Mouse (Mus musculus): ENCODE results near the gene Adcy1.

Gene Adcy1

DNA sequence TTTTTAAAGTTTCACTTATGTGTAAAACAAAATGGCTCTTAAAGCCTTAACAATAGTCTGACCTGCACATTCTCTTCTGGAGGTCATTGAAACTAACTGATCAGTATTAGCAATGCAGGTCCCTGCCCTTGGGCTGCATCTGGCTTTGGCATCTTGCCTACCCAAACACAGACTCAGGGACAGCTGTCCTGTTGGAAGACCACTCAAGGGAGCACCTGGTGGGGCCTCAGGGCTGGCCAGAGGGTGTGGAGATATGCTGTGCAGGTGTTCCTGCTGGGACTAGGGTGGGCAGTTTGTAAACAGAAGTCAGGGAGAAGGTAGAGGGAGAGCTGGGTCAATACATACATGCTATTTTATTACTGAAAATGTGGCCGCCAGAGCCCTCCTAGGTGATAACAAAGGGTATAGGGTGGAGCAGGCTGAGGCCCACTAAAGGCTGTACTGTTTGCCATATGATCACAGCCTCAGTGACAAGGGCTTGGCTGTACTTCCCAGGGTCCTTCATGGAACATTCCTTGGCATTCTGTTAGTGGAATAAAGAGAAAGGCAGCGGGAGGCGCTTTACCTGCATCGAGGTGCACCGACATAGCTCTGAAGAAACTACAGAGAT lies 73.1 kb downstream of the Adcy1 start:
- no peak for DNase-seq (ENCODE audit: low spot score)

DNA sequence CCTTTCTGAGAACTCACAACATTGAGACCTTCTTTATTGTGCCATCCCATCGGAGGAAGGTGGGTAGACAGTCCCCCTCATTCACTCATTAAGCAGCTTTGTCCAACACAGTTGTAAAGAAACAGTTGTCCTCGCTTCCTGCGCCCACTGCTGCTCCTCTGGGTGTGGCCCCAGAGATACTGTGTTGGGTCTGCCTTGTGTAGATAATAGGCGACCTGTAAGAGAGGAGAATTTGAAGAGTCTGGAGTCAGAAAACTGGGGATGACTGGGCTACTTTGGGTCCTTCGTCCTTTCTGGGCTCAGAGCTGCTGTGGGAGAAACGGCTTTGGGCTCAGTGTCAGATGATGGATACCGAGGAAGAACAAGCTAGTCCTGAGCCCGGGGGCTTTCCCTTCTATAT lies 75.1 kb downstream of the Adcy1 start:
- no peak for DNase-seq (ENCODE audit: low spot score)

DNA sequence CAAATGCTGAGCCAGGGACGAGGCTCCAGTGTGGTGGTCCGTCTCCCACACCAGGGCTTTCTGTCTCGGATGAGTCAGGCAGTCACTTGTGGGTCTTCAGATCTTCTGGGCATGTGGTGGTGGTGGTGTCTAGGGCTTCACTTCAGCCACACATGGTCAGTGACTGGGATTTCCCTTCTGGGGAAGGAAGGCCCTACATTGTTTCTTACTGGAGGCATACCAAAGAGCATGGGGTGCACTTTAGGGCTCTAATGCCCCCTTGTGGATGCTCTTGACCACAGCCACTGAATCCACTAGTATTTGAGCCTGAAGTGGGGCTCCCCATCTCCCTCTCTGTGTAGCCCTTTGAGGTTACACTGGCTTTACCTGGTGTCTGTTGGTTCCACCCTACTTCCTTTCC lies 77.2 kb downstream of the Adcy1 start:
- DNase-seq (ENCODE audit: low spot score), result no peak

DNA sequence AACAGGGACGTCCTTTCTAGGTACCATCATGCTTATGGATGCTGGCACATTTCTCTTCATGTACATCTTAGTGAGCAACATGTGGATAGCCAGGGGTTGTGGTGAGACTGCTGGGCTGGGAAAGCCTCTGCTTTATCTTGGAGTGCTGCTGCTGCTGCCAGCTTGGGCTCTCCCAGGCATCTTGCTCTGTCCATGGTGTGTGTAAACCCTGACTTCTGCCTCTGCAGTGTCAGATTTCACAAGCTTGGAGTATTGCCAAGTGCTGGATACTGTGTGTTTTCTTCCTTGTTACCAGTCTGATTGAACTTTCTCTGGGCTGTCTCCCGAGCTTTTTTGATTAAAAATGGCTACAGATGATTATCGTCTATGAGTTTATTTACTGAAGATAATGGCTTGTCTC lies 79.4 kb downstream of the Adcy1 start:
- DNase-seq (ENCODE audit: low spot score), result peak; percentile 39

DNA sequence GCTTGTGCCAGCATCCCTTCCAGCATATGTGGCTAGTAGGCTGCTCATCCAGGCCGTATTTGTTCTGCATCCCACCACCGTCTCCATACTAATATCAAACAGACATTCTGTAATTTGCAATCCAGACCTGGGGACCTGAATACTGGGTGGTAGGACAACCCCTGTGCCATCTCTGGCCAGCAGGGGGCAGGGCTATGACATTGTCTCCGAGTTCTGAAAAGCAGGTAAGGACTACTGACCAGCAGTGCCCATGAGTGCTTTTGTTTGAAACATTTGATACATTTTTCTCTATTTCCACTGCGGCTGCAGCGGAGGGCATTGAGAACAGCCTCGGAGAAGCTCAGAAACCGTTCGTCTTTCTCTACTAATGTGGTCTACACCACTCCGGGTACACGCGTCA lies 81.1 kb downstream of the Adcy1 start:
- DNase-seq (ENCODE audit: low spot score), result no peak

DNA sequence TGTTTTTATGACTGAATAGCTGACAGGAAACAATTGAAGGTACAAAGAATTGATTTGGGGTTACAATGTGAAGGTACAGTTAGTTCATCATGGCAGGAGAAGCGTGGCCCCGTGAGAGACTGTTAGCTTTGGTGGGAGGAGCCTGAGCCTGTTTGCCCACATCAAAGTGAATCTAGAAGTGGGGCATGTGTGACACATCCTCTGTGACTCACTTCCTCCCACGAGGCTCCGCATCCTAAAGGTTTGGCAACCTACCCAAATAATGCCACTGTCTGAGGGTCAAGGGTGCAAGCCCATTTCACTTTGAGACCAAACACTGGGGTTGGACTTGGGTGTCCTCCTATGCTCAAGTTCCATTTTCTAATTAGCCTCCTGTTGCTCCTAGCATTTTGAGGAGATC lies 81.9 kb downstream of the Adcy1 start:
- DNase-seq (ENCODE audit: low spot score), result no peak

DNA sequence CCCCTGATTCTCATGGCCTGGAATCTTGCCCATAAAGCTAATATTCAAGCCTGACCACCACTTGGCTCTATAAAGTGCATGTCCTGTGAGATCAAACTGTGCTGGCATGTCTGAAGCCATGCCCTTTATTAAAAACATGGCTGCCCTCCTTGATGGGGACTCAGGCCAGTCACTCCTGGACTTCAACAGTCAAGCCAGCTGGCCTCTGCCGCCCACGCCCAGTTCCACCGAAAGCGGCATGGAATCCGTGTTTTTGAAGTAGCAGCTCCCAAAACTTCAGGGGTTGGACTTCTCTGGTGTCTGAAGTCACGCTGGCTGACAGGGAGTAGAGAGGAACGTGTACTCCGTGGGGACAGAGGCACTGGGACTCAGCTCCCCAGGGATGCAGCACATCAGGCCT lies 84.2 kb downstream of the Adcy1 start:
- no peak for DNase-seq (ENCODE audit: low spot score)

DNA sequence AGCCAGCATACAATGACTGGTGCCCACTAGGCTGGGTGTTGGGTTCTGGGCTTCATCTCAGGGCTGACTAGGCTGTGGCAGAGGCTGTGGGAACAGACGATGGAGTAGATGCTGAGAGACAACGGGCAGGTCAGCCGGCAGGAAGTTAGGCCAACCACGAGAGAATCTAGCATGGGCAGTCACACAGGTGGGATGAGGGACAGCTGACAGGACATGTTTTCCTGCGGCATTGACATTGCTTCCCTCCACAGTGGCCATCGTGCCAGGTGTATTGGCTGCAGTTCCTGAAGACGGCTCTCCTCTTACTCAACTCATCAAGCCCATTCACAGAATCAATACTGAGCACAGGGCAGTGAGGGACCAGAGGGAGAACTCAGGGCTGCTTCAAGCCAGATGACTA lies 84.7 kb downstream of the Adcy1 start:
- DNase-seq (ENCODE audit: low spot score), result no peak

DNA sequence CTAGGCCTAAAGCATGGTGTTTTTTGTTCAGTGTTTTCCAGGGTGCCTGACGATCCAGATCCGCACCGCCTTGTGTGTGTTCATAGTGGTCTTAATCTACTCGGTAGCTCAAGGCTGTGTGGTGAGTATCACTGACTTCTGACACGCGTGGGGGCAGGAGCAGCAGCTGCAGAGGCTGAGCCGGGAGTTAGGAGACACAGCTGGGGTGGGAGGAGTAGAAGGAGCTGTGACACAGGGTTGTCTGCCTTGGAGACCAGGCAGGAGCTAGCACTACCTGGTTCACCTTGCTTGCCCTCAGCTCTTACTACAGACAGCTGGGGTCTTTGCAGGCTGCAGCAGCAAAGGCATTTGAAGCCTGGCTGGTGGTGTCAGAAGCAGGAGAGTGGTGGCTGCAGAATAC lies 86.2 kb downstream of the Adcy1 start:
- DNase-seq (ENCODE audit: low spot score), result no peak

DNA sequence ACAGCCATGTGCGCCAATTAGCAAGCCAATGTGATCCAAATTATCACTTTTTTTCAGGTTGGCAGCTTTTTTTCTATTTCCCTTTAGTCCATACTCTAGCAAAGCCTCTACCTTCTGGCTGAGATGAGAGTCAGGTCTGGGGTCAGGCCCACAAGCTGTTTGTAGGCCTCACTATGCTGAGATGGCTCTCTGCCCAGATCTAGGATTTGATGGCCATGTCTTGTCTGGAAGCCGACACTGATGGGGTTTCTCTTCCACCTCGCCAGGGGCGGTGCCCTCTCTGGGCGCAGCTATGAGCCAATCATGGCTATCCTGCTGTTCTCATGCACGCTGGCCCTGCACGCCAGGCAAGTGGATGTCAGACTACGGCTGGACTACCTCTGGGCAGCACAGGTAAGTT lies 87.2 kb downstream of the Adcy1 start:
- no peak for DNase-seq (ENCODE audit: low spot score)

DNA sequence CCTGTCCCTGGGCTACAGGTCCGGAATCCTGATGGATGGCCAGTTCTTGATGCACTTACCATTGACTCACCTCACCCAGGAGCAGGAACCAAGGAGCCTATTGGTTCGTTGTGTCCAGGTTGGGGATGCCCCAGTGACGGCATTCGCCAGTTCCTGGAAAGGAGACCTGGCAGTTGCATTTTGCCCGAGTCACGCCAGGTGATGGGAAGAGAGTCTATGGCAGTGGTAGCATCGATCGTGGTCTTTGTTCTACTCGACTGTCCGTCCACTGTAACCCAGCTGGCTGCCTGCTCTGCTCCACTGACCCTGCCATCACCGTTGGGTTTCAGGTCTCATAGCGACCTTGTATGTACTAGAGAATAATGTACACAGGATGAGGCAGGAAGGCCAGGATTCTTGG lies 89.1 kb downstream of the Adcy1 start:
- no peak for DNase-seq (ENCODE audit: low spot score)

DNA sequence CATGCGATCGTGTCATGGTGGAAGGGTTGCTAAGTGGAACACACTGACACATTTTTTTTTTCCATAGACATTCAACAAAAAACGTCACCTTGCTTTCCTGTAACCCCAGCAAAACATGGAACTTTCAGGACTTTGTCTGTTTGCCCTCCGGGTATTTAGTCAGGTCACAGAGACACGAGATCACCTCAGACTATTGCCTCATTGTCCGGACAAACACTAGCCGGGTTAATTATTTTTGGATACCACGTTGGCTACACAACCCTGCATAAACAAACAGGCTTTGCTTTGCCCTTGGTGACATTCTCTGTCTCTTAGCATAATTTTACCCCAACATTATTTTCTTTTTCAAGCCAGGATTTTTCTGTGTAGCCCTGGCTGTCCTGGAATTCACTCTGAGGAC lies 89.8 kb downstream of the Adcy1 start:
- DNase-seq (ENCODE audit: low spot score), result no peak

DNA sequence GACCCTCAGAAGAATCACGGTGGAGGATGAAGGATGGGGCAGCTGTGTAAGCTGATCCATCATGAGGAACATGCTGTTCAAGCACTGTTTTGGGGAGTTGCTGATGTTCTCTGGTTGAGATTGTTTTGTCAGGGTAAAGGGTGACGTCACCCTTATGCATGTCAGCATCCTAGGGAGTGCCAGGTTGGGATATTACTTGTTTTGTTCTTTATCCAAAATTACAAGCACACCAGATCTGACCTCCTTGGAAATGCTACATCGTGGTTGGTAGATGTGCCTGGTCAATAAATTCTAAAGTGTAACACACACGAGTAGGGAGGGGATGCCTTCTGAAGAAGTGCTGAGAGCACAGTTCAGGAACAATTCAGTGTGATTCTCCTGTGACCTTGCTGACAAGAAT lies 93.1 kb downstream of the Adcy1 start:
- DNase-seq (ENCODE audit: low spot score), result no peak

DNA sequence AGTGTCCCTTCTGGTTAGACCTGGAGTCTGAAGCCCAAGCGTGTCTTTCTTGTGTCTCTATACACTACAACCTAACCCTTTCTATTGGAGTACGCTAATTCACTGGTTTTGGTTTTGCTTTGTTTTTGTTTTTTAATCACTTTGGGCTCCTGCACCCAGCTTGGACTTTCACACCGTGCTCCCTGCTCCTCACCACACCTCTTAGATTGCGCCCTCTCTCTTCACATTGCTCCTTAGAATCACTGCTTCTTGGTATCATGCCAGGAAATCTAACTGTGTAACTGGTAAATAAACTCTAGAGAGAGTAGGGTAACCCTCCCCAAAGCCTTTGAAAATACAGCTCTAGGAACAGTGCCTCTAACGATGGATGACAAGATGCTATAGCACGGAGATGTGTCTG lies 94.9 kb downstream of the Adcy1 start:
- no peak for DNase-seq (ENCODE audit: low spot score)

DNA sequence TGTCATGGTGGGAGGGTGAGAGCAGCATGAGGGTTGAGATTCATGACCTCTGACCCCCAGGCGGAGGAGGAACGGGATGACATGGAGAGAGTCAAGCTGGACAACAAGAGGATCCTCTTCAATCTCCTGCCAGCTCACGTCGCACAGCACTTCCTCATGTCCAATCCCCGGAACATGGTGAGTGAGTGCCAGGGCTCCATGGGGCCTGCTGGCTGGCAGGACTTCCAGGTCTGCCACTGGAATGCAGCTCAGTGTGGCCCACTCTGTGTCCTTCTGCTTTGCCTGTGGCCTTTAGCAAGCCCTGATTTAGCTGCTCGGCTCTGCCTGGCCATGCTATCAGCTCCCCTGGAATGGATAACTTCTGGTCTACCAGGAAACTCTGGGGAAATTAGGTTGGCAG lies 96.9 kb downstream of the Adcy1 start:
- no peak for DNase-seq (ENCODE audit: low spot score)

DNA sequence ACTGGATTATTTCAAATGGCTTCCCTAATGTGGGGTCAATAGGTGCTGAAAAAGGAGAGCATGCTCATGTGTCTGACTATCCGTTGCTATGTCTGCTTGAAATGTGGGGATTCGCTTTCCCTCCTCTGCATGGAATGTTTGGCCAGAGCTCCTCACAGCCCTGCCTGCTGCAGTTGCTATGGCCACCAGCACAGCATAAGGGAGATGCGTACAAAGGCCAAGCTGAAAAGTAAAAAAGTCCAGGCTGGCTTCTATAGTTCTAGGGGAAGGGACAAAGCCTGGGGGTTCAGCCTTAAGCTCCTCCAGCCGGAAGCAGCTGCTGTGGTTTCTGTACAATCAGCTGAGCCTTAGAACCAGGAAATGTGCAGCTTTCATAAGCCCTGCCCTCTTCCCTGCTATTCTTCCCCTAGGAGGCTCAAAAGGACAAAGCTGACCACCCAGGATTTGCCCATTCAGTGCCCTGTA lies 97.4 kb downstream of the Adcy1 start:
- DNase-seq (ENCODE audit: low spot score), result no peak

DNA sequence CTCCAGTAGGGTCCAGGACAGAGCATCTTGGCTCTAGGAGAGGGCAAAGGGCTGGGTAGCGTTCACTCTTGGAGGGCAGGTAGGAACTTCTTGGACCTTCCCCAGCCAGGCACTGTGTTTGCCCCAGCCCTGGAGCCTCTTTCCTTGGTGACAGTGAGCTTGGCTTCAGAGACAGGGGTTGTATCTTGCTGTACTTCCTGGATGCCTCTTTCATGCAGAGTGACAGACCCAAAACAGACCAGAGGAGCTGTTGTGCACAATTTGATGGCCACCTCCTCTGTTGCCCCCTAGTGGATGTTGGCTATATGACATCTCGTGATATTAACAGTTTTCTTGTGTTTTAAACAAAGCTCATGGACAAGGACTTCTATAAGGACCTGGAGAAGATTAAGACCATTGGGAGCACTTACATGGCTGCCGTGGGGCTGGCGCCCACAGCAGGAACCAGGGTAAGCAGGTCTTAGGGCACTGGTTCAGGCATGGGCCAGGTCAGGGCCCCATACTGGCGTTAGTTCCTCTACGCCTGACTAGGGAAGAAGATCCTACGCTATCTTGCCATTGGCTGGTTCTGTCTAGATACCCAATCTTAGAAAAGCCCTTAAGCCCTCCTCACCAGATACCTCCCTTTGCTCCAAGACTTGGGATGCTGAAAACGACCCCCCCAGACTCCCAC lies 98.3 kb downstream of the Adcy1 start:
- DNase-seq (ENCODE audit: low spot score), result no peak

DNA sequence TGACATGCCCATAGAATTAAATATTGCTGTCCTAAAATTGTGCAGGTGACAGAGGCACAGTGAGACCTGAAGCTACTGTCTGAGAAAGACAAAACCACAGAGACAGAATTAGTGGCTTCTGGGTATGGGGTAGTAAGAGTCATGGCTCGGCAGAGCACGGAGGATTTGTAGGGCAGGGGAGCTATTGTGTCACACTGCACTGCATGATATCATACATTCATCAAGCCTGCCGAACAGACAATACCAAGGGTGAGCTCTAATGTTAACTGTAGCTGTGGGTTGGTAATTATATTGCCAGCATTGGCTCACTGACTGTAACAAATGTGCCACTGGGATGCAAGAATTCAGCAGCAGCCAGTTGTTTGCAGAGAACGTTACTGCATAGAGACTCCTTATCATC lies 101.1 kb downstream of the Adcy1 start:
- DNase-seq (ENCODE audit: low spot score), result no peak

DNA sequence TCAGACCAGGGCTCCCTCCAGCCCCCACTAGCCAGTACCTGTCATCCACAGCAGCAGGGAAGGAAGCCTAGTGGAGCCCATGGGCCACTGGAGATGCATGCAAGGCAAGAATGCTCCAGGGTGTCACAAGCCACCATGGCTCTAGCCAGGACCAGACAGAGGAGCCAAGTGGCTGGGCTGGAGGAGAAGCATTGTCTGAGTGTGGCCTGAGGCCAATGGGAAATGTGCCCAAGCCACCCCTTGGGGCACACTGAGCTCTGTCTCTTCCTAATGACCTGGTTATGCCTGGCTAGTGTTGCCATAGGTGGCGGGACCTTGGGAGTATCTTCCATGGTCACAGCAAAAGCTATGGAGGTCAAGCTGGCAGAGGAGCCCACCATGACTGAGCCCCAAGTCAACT lies 106.4 kb downstream of the Adcy1 start:
- DNase-seq (ENCODE audit: low spot score), result no peak

DNA sequence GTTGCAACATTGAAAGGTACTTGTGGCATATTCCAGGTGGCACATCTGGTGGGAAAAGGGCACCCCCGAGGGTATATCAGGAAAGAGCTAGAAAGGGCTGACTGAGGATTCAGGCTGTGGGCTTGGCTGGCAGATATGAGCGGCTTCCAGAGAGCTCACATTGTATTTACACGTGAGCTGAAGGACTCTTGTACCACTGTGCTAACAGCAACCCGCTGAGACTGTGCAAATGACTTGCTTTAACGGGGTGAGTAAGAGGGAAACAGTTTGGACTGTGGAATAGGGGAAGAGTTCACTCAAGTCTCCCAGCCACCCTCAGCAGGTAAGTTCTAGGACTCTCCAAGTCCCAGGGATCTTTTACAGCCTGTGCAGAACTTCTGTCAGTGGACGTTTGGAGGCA lies 110.4 kb downstream of the Adcy1 start:
- no peak for DNase-seq (ENCODE audit: low spot score)

DNA sequence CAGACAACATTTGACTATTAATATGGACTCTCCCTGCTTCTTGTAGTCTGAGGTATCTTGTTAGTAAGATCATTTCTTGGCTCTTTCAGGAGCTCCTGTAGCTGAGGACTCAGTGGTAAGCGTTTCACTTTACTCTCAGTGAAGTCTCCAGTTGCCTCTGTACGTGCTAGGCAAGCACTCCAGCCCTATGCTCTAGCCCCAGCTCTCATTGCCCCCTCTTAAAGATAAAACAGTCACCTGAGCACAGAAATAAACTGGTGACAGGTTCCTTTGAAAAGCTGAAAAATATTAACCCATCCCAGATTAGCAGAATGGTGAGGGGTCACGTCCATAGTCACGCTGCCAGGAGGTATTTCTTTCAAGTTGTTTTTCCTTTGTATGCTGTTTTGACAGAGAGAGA lies 115.4 kb downstream of the Adcy1 start:
- DNase-seq (ENCODE audit: low spot score), result no peak

DNA sequence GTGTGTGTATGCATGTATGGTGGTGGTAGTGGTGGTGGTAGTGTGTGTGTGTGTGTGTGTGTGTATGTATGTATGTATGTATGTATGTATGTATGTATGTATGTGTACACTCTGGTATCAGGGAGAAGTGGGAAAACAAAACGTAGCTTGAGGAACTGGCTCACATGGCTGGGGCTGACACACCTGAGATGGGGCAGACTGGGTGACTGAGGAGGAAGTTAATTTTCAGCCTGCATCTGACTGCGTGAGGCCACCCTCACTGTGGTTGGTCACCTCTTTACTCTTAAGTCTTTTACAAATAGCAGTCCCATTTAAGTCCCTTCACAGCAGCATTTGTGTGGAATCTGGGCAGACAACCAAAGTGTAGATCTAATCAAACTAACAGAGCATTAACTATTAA lies 116.0 kb downstream of the Adcy1 start:
- DNase-seq (ENCODE audit: low spot score), result no peak

DNA sequence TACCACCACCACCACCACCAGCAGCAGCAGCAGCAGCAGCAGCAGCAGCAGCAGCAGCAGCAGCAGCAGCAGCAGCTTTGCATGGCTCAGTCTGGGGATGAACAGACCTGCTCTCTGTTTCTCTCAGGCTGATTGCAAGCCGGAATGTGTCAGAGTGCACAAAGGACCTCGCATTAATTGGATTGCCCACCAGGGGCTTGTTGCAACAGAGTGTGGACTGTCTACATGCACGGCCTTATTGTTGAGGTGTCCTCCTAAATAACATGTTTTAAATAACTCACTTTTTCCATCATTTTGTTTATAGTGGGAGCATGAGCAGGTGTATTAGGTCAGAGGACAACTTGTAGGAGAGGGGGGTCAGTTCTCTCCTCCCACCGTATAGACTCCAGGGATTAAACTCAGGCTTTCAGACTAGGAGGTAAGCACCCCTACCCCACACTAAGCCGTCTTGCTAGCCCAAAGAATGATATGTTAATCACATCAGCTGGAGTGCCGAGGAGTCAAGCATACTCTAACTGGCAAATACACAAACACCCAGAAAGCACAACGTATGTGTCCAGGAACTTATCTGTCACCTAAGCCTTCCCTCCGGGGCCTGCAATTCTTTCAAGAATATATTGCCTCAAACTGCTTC lies 119.2 kb downstream of the Adcy1 start:
- no peak for DNase-seq (ENCODE audit: low spot score)

DNA sequence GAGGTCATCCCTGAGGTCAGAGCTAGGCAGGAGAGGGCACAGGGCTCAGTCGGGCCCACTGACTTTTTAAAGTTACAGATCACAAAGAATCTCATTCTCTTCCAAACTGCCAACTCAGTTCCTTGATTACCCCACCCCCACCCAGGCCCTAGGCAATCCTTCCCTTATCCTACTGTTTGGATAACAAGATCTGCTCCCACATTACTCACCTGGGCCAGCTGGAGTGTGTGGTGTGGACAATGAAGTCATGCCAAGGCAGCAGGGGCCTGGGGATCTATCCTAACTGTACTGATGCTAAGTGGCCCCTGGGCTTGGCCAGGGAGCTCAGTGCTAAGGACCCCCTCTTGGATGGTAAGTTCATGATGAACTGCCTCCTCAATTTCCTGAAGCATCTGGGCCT lies 121.1 kb downstream of the Adcy1 start:
- no peak for DNase-seq (ENCODE audit: low spot score)
